Mouse (Mus musculus): ENCODE measurements around the gene Ugt3a1.
"Not testable (repeated sequence)": the region's sequence is repeated elsewhere in the genome, so short reads cannot be mapped to it uniquely, and the experiment has no call there.

Ugt3a1 gene

DNA sequence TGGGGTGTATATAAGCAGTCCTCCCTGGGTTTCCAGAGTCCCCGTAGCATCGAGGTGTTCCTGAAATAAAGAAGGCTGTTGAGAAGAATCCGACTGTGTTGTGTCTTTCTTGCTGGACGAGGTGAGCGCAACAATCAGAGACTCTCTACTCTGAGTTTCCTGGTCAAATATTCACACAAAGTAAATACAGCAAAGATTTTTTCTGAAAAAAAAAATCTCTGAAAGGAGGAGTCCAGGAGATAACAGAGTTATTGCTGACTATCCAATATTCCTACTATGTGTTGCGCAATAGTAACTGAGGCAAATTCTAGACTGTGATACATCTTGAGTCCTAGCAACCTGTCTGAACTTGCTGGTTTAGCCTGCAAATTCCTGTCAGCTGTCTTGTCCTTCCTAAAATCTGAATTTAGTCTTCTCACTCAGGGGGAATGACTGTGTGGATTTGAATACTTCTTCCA lies at the start of gene Ugt3a1:
Gene Ugt3a1, plus strand, starts transcription at position 51 of the 458 bp plus-strand sequence.
- no peak for DNase-seq

DNA sequence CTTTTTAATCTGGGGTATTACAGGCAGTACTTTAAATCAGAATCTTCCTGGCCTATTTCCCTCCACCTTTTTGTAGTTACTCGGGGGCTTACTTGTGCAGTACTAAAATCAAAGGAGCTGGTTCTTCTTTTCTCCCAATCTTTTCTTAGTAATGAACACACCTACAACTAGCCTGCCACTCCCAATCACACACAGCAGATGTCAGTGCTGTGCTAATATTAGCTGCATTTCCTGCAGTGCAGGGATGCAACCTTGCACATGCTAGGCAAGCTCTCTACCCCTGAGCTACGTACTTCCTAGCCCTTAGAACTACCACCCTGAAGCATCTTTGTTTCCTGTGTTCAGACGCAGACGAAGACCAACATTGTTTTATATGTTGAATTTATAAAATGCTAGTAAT lies 45.8 kb upstream of the Ugt3a1 start:
- not testable (repeated sequence) for DNase-seq

DNA sequence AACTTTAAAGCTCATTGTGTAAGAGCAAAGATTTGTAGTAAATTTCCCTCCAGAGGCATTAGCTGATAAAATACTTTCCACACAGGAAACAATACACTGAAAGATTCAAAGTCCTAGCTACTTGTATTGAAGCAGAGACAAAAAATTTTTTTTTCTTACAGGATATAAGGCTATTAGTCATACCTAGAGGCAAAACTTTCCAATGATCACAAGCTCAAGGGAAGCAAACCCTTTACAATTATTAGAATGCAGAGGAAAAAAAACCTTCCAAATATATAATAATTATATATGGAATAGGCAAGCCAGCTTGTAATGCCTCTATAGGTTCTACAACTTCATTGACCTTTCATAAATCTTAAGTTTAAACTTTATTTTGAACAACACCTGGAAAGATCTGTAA lies 30.3 kb upstream of the Ugt3a1 start:
- DNase-seq, result no peak

DNA sequence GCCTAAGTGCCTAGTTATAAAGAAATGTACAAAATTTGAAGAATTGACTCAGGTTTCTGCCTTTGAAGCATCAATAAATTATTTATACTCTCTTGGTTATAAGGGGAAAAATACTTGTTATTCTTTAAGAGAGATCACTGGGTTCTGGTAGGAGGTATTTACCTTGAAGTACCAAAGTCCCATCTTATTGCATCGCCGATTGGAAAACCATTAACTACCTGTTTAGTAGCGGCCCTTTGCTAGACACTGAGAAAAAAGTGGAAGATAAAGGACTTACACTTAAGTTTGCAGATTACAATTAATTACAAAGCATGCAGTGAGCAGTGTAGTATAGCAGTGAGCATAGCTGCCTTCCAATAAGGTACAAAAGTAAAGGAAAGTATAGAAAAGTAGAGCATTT lies 23.8 kb upstream of the Ugt3a1 start:
- DNase-seq, result no peak

DNA sequence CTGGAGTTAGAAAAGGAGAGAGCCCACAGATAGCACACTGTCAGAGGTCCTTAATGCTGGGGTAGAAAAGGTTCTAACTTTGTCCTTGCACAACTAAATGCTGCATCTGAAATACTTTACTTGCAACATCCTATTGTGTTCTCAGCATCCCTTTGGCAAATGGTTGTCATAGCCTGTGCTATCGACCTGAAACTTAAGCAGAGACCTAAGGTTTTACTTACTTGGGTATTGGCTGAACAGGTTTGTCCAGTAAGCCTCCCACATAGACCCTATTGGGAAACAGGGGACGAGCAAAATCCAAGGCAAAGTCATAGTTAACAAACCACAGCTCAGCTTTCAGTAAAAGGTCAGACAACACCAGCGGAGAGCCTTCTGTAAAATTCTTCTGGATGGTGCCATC lies 16.1 kb upstream of the Ugt3a1 start:
- no peak for DNase-seq

DNA sequence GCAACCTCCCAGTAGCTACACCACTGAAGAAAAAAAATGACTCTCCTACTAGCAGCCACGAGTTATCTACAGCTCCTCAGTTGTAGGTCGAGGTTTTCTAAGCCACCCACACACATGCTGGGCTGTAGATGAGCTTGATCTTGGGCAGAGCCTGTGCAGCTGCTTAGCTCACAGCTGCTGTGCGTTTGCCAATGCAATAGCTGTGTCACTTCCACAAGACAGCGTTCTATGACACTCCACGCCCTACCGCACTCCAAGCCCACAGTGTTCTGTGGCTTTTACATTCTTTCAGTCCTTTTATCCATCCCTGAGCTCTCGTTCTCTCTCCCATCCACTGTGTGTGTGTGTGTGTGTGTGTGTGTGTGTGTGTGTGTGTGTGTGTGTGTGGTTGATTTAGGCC lies 4.8 kb upstream of the Ugt3a1 start:
- DNase-seq, result no peak

DNA sequence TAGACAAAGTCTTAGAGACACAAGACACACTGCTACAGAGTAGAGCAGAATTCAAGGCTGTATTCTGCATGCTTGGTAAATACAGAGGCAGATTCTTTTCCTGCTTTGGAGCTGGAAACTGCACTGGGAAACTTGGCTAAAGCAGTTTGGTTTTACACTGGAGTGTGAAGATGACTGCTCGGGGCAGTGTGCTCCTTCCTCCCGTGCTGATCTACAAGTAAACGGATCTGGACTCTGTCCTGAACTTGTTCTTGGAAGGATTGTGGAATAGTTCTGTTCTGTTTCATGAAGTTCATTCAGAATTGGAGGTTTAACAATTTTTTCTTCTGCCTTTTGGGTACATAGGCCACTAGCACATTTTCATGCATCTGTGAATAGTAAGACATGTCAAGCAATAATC lies 2.3 kb downstream of the Ugt3a1 start:
- no peak for DNase-seq

DNA sequence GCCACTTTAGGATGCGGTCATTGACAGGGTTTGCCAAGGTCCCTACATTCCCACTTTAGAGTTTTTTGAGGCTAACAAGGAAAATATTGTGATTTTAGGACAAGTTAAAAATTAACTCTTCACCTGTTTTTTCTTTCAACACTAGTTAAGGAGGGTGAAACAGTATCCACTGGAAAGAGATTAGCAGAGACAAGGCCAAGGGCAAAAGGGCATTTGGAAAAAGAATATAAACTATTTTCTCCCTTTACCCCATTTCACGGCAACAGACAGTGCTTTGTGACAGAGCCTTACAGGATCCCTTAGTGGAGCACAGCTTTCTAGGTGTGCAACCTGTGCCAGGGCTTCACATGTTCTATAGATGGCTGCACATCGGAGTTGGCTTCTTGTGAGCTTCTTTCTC lies 2.9 kb downstream of the Ugt3a1 start:
- no peak for DNase-seq

DNA sequence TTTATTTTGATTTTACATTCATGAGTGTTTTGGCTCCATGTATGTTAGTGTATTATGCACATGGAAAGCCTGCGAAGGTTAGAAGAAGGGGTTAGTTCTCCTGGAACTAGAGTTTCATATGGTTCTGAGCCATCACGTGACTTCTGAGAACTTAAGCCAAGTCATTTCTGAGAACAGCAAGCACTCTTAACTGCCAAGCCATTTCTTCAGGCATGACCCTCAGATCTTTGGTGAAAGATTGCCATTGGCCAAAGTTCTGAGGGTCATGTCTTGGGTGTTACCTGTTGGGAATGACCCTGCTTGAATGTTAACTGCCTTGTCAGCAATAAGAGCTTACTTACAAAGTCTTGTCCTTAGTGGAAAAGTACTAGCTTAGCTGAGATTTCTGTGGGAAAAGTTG lies 6.5 kb downstream of the Ugt3a1 start:
- no peak for DNase-seq

DNA sequence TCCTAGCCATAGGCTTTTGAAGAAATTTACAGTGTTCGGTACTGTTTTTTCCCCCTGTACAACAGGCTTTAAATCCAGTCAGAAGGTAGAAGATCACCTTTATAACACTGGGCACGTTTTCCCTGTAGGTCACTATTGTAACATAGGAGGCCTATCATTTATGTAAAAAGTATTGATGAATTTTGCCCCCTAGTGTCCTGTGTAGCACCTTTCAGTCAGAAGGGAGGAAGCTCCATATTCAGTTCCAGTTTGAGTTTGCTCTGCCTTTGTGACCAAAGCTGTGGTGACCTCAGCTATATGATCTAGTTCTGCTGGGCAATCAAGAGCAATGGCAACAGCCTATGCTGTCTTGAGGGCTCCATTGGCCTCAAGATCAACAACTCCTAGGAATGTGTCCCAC lies 13.0 kb downstream of the Ugt3a1 start:
- DNase-seq, result no peak

DNA sequence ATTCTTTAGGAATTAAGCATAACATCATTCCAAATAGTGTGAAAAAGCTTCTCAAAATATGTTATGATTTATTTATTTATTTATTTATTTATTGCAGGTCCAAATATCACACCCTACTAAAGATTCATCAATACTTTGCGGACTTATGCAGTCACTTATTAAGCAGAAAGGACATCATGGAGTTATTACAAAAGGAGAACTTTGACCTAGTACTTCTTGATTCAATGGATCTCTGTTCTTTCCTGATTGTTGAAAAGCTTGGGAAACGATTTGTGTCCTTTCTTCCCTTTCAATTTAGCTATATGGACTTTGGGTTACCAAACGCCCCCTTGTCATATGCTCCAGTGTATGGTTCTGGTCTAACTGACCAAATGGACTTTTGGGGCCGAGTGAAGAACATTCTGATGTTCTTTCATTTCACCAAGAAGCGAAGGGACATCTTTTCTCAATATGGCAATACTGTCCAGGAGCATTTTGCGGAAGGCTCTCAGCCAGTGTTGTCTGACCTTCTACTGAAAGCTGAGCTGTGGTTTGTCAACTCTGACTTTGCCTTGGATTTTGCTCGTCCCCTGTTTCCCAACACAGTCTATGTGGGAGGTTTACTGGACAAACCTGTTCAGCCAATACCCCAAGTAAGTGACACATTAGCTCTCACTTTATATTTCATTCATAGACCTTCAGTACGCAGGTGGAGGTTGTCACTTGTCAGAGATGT lies 29.4 kb downstream of the Ugt3a1 start:
- no peak for DNase-seq

DNA sequence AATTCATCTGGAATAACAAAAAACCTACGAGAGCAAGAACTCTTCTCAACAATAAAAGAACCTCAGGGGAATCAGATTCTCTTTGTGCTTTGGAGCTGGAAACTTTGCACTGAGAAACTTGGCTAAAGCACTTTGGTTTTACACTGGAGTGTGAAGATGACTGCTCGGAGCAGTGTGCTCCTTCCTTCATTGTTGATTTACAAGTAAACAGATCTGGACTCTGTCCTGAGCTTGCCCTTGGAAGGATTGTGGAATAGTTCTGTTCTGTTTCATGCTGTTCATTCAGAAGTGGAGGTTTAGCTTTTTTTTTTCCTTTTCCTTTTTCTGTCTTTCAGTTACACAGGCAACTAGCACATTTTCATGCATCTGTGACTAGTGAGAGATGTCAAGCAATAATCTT lies 57.9 kb downstream of the Ugt3a1 start:
- no peak for DNase-seq

DNA sequence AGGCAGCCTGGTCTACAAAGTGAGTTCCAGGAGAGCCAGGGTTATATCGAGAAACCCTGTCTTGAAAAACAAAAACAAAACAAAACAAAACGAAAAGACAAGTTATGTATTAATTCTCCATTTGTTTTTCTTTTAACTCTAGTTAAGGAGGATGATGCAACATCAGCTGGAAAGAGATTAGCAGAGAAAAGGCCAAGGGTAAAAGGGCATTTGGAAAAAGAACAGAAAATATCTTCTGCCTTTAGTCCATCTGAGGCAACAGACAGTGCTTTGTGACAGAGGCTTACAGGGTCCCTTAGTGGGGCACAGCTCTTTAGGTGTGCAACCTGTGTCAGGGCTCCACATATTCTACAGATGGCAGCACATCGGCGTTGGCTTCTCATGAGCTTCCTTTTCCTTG lies 58.7 kb downstream of the Ugt3a1 start, which contains the start of gene Ugt3a2:
Gene Ugt3a2, plus strand, starts transcription at position 210 of the 400 bp plus-strand sequence.
- no peak for DNase-seq

DNA sequence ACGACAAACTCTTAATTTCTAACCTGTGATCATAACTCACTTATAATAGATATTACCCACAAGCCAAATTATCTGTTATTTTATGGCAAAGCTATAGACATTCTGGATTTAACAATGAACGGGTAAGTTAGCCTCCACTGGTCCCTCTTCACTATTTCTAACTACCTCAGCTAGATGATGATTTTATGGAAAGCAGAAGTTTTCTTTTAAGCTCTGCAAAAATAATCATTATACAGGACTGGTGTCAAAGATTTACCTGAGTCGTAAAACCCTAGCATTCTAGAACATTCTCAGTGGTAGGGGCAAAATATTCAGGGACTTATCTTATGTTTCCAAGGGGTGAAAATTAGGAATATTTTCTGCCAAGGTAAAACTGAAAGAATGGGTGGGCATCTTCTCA lies 59.9 kb downstream of the Ugt3a1 start:
- no peak for DNase-seq

DNA sequence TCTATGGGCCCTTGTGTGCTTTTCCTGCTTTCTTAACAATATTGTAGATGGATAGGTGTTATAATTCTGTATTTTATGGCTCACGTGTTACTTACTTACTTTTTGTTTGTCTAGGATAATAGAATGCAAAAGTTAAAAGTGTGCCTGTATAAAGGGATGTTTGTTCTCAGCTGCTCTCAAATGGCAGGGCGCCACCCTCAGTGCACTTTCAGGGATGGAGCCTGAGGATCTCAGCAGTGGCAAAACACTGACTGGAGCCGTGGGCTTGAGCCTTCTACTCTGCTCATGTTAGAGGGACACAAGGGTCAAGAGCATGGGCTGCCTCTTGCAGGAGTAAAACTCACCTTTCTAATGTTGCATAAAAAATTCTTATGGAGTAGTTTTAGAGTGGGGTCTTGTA lies 60.3 kb downstream of the Ugt3a1 start:
- no peak for DNase-seq

DNA sequence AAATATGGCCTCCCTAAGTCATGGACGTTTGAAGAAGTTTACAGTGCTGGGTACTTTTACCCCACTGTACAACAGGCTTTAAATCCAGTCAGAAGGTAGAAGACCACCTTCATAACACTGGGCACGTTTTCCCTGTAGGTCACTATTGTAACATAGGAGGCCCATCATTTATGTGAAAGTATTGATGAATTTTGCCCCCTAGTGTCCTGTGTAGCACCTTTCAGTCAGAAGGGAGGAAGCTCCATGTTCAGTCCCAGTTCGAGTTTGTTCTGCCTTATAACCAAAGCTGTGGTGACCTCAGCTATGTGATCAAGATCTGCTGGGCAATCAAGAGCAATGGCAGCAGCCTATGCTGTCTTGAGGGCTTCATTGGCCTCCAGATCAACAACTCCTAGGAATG lies 72.1 kb downstream of the Ugt3a1 start:
- DNase-seq, result no peak

DNA sequence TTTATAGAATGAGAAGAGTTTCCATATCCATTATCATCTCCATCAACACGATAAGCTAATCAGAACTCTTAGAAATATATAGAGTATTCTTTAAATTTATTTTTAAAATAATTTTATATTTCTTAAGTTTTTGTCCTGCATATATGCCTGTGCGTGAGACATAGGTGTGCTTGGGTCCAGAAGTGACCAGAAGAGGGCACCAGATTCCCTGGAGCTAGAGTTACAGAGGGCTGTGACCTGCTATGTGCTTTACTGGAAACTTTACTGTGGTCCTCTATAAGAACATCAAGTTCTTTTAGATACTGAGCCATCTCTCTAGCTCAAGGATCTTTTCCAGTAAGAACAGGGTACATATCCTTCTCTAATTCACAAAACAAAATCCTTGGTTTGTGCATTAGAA lies 86.1 kb downstream of the Ugt3a1 start:
- no peak for DNase-seq

Data from right cerebral cortex, postnatal 25 days (tissue).